In genomic region chr4:134370649-134371221, GRCm38 (mm10) we compare ENCODE assay signal across 8 mouse cellular contexts. TPM values are rescaled to one million over a fixed set of nuclear protein-coding genes. Genes with fewer than 3 reads are reported as not detected.
DNase-seq lines count a peak whose midpoint lies in the region; ATAC-seq and TF ChIP-seq lines count a peak whose summit lies in the region.

No protein-coding gene starts in this region.

- DNase-seq in heart, postnatal 36 days: no peak
- DNase-seq in hindbrain, embryonic 10.5 days (ENCODE audit: low spot score): peak; percentile 25
- no peak for DNase-seq in adrenal gland, adult 2 months
- no peak for DNase-seq in ovary, adult 18-20 months (ENCODE audit: low spot score)

- no peak overlapping the region for H3K27ac ChIP-seq in heart, embryonic 13.5 days (replicated peaks)
- no peak overlapping the region for H3K27ac ChIP-seq in brown adipose tissue, adult 24 weeks (replicated peaks; ENCODE audit: low read depth, low read length)
- peak overlapping the region; percentile 46; the same call in 1 of the 2 replicates for H3K27ac ChIP-seq in hindbrain, embryonic 10.5 days
- H3K27ac ChIP-seq in limb, embryonic 13.5 days: peak overlapping the region; percentile 22; the same call in 1 of the 2 replicates
- H3K27ac ChIP-seq in small intestine, adult 2 months (ENCODE audit: insufficient read depth, low read depth, low read length): no peak overlapping the region

- ATAC-seq in heart, embryonic 13.5 days (ENCODE audit: extremely low read depth, insufficient number of reproducible peaks, low FRiP score, low TSS enrichment): no peak
- 0 out of 2 replicates have a peak, but pooled peaks have one; percentile 17 for ATAC-seq in limb, embryonic 13.5 days (ENCODE audit: low FRiP score, low read depth)

- under 1% methylated on average over 18 of the region's 18 CpGs for WGBS in heart, embryonic 13.5 days
- under 1% methylated on average over 18 of the region's 18 CpGs for WGBS in hindbrain, embryonic 10.5 days
- 2% methylated on average over 18 of the region's 18 CpGs for WGBS in limb, embryonic 13.5 days
- WGBS in small intestine, adult 2 months: 4% methylated on average over 18 of the region's 18 CpGs

- H3K9me3 ChIP-seq in heart, embryonic 13.5 days: no peaks in the 10 kb centered on the region
- no peaks in the 10 kb centered on the region for H3K9me3 ChIP-seq in hindbrain, embryonic 10.5 days
- H3K9me3 ChIP-seq in limb, embryonic 13.5 days: no peaks in the 10 kb centered on the region

- peak overlapping the region; percentile 90 for H3K4me2 ChIP-seq in heart, embryonic 13.5 days
- H3K4me2 ChIP-seq in limb, embryonic 13.5 days (replicated peaks): peak overlapping the region; percentile 92

- no peak for TF ChIP-seq POLR2A in small intestine, adult 2 months (IDR thresholded peaks at IDR 0.05; ENCODE audit: low read depth, low read length)

- H3K27me3 ChIP-seq in heart, embryonic 13.5 days (replicated peaks): peaks cover 57% of the 10 kb centered on the region
- H3K27me3 ChIP-seq in hindbrain, embryonic 10.5 days (ENCODE audit: insufficient read depth, poor library complexity, severe bottlenecking): peaks cover 86% of the 10 kb centered on the region
- H3K27me3 ChIP-seq in limb, embryonic 13.5 days: peaks cover 41% of the 10 kb centered on the region
- peaks cover 20% of the 10 kb centered on the region for H3K27me3 ChIP-seq in small intestine, adult 2 months (ENCODE audit: control insufficient read depth, insufficient read depth, low read length)

- H3K4me1 ChIP-seq in heart, embryonic 13.5 days: peaks cover 30% of the 10 kb centered on the region
- peaks cover 4% of the 10 kb centered on the region; the same call in 1 of the 2 replicates for H3K4me1 ChIP-seq in brown adipose tissue, adult 24 weeks (ENCODE audit: control insufficient read depth, insufficient read depth, insufficient read length, low read length)
- H3K4me1 ChIP-seq in hindbrain, embryonic 10.5 days (replicated peaks): peaks cover 32% of the 10 kb centered on the region
- peaks cover 31% of the 10 kb centered on the region for H3K4me1 ChIP-seq in limb, embryonic 13.5 days
- H3K4me1 ChIP-seq in small intestine, adult 2 months (ENCODE audit: control insufficient read depth, insufficient read depth, insufficient read length, low read length): peaks cover 14% of the 10 kb centered on the region

- peak overlapping the region; percentile 76 for H3K9ac ChIP-seq in heart, embryonic 13.5 days
- H3K9ac ChIP-seq in limb, embryonic 13.5 days: peak overlapping the region; percentile 67

- no peak for TF ChIP-seq CTCF in small intestine, adult 2 months (IDR thresholded peaks at IDR 0.05; ENCODE audit: extremely low read depth, insufficient read length, insufficient replicate concordance, low read depth, low read length)

- intact Hi-C loops in heart, postnatal 36 days (cut with DNase I): no loop called here

- H3K4me3 ChIP-seq in heart, embryonic 13.5 days: peak overlapping the region; percentile 60
- H3K4me3 ChIP-seq in brown adipose tissue, adult 24 weeks (ENCODE audit: insufficient read depth, low read depth, low read length): 0 out of 2 replicates have a peak overlapping the region, but pooled peaks have one; percentile 51
- H3K4me3 ChIP-seq in hindbrain, embryonic 10.5 days: peak overlapping the region; percentile 60
- H3K4me3 ChIP-seq in limb, embryonic 13.5 days: peak overlapping the region; percentile 59
- peak overlapping the region; percentile 64 for H3K4me3 ChIP-seq in small intestine, adult 2 months (ENCODE audit: low read depth, low read length)

- H3K36me3 ChIP-seq in heart, embryonic 13.5 days: no peaks in the 10 kb centered on the region
- no peaks in the 10 kb centered on the region for H3K36me3 ChIP-seq in hindbrain, embryonic 10.5 days
- no peaks in the 10 kb centered on the region for H3K36me3 ChIP-seq in limb, embryonic 13.5 days
- H3K36me3 ChIP-seq in small intestine, adult 2 months (ENCODE audit: control insufficient read depth, insufficient read depth, low read length): no peaks in the 10 kb centered on the region

RNA-seq across cellular contexts. Expression of gene Extl1, which starts 12.9 kb away (rescaled TPM):
- 2.7 and 3.3 TPM in 2 replicates for polyA plus RNA-seq in heart, embryonic 13.5 days (2015; fragmentation: Nextera tagmentation; extraction: Ambion mirVana)
- 10 to 100 TPM; 17.3 to 20.0 TPM for total RNA-seq in heart, postnatal 36 days (2021)
- polyA plus RNA-seq in brown adipose tissue, adult 24 weeks (2012; ENCODE audit: insufficient read depth, insufficient read length, missing spikeins): 0.52 and 1.0 TPM in 2 replicates
- polyA plus RNA-seq in hindbrain, embryonic 10.5 days (2016; fragmentation: Nextera tagmentation; extraction: Ambion mirVana): 0.25 and 0.63 TPM in 2 replicates
- polyA plus RNA-seq in limb, embryonic 13.5 days (2015; fragmentation: Nextera tagmentation; extraction: Ambion mirVana): 8.3 and 9.2 TPM in 2 replicates
- polyA plus RNA-seq in small intestine, adult 2 months (2012; rRNA removed): 1.5 and 1.7 TPM in 2 replicates
- total RNA-seq in adrenal gland, adult 2 months (2021): 1 to 10 TPM; 3.1 to 4.4 TPM
- polyA plus RNA-seq in adrenal gland, adult 2 months (2012; rRNA removed): 4.9 and 5.6 TPM in 2 replicates

RNA-seq across cellular contexts. Expression of gene Pafah2, which starts 25.4 kb away (rescaled TPM):
- polyA plus RNA-seq in heart, embryonic 13.5 days (2015; fragmentation: Nextera tagmentation; extraction: Ambion mirVana): 9.0 and 9.9 TPM in 2 replicates
- 1 to 10 TPM; 6.8 to 8.0 TPM for total RNA-seq in heart, postnatal 36 days (2021)
- 12.3 and 17.4 TPM in 2 replicates for polyA plus RNA-seq in brown adipose tissue, adult 24 weeks (2012; ENCODE audit: insufficient read depth, insufficient read length, missing spikeins)
- 7.9 and 9.5 TPM in 2 replicates for polyA plus RNA-seq in hindbrain, embryonic 10.5 days (2016; fragmentation: Nextera tagmentation; extraction: Ambion mirVana)
- polyA plus RNA-seq in limb, embryonic 13.5 days (2015; fragmentation: Nextera tagmentation; extraction: Ambion mirVana): 11.3 and 12.9 TPM in 2 replicates
- 12.9 and 20.5 TPM in 2 replicates for polyA plus RNA-seq in small intestine, adult 2 months (2012; rRNA removed)
- total RNA-seq in adrenal gland, adult 2 months (2021): 10 to 100 TPM; 12.1 to 18.7 TPM
- polyA plus RNA-seq in adrenal gland, adult 2 months (2012; rRNA removed): 9.1 and 15.1 TPM in 2 replicates

RNA-seq across cellular contexts. Expression of gene Slc30a2, which starts 27.8 kb away (rescaled TPM):
- 0.11 and 0.19 TPM in 2 replicates for polyA plus RNA-seq in heart, embryonic 13.5 days (2015; fragmentation: Nextera tagmentation; extraction: Ambion mirVana)
- total RNA-seq in heart, postnatal 36 days (2021): under 1 TPM; 0.35 to 0.50 TPM
- not detected in 2 replicates for polyA plus RNA-seq in brown adipose tissue, adult 24 weeks (2012; ENCODE audit: insufficient read depth, insufficient read length, missing spikeins)
- polyA plus RNA-seq in hindbrain, embryonic 10.5 days (2016; fragmentation: Nextera tagmentation; extraction: Ambion mirVana): 0.10 TPM in 1 of 2 replicates, not detected in the other
- polyA plus RNA-seq in limb, embryonic 13.5 days (2015; fragmentation: Nextera tagmentation; extraction: Ambion mirVana): 0.18 and 0.24 TPM in 2 replicates
- polyA plus RNA-seq in small intestine, adult 2 months (2012; rRNA removed): 25.8 and 57.1 TPM in 2 replicates
- total RNA-seq in adrenal gland, adult 2 months (2021): 10 to 100 TPM; 21.2 to 60.8 TPM
- 33.0 and 56.4 TPM in 2 replicates for polyA plus RNA-seq in adrenal gland, adult 2 months (2012; rRNA removed)

RNA-seq across cellular contexts. Expression of gene Trim63, which starts 55.8 kb away (rescaled TPM):
- 108 and 136 TPM in 2 replicates for polyA plus RNA-seq in heart, embryonic 13.5 days (2015; fragmentation: Nextera tagmentation; extraction: Ambion mirVana)
- total RNA-seq in heart, postnatal 36 days (2021): 100 to 1,000 TPM; 234 to 314 TPM
- 1.2 and 2.4 TPM in 2 replicates for polyA plus RNA-seq in brown adipose tissue, adult 24 weeks (2012; ENCODE audit: insufficient read depth, insufficient read length, missing spikeins)
- polyA plus RNA-seq in hindbrain, embryonic 10.5 days (2016; fragmentation: Nextera tagmentation; extraction: Ambion mirVana): 0.51 and 0.56 TPM in 2 replicates
- polyA plus RNA-seq in limb, embryonic 13.5 days (2015; fragmentation: Nextera tagmentation; extraction: Ambion mirVana): 5.3 and 6.2 TPM in 2 replicates
- 0.46 TPM in 1 of 2 replicates, not detected in the other for polyA plus RNA-seq in small intestine, adult 2 months (2012; rRNA removed)
- not detected for total RNA-seq in adrenal gland, adult 2 months (2021)
- polyA plus RNA-seq in adrenal gland, adult 2 months (2012; rRNA removed): 0.06 and 0.11 TPM in 2 replicates

Comparison
In these comparisons a context has a peak if more than half of its experiments do, and no peak if none do; other contexts are left out.
1. H3K27ac ChIP-seq: peak in hindbrain, embryonic 10.5 days (single experiment) and limb, embryonic 13.5 days (single experiment); none in heart, embryonic 13.5 days (single experiment), brown adipose tissue, adult 24 weeks (single experiment) and small intestine, adult 2 months (single experiment).
2. RNA of gene Slc30a2, which starts 27.8 kb away (polyA plus RNA-seq): 25.8 to 57.1 TPM in small intestine, adult 2 months and 33.0 to 56.4 TPM in adrenal gland, adult 2 months; 0.18 to 0.24 TPM in limb, embryonic 13.5 days, 0.11 to 0.19 TPM in heart, embryonic 13.5 days, 0.10 TPM in hindbrain, embryonic 10.5 days and not detected in brown adipose tissue, adult 24 weeks; every median in the first group is over 10 times any median in the second.
3. Peak in every context shown above with its lines, with median percentiles within 50 percentile points of each other: H3K4me3 ChIP-seq.